Mouse (Mus musculus) heart, postnatal 4 days (tissue): ENCODE data around the gene Tlk1. TPM values are rescaled to one million over a fixed set of nuclear protein-coding genes. Genes with fewer than 3 reads are reported as not detected.

ENCODE experiments used
- DNase-seq: peaks from one replicate; pipeline ENCODE4 v3.0.0; 2021
- total RNA-seq, 2 experiments: library from RNA; stranded (reverse); gene quantifications; 2 replicates each; pipeline ENCODE4 v1.2.3; 2021

Gene Tlk1
- total RNA-seq, 2 experiments from 2014 or later, result 59.7 to 60.1 TPM

- DNase-seq, result no peak
Observed at GRCm38 (mm10) chr2:70682324-70682723, 143.2 kb downstream of the Tlk1 start.

GRCm38 (mm10) chr2:70673445-70674126 is 151.9 kb downstream of the Tlk1 start:
- no peak for DNase-seq

DNA sequence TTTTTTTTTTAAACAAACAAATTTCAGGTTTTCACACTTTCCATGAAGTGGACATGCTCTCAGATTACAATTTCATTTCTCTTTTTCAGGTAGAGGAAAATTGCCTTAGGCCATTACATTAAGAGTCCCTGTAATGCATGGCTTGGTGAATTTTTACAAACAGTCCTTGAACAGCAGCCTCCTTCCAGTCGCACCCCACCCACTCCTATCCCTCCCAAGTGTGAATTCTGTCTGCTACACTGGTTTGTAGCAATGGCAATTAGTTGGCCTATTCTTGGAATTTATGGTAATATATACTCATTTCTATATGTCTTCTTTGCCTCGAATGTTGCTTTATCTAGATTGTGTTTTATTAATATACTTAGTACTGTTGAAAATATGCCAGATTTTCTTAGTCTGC is 153.1 kb downstream of the Tlk1 start:
- DNase-seq, result no peak

DNA sequence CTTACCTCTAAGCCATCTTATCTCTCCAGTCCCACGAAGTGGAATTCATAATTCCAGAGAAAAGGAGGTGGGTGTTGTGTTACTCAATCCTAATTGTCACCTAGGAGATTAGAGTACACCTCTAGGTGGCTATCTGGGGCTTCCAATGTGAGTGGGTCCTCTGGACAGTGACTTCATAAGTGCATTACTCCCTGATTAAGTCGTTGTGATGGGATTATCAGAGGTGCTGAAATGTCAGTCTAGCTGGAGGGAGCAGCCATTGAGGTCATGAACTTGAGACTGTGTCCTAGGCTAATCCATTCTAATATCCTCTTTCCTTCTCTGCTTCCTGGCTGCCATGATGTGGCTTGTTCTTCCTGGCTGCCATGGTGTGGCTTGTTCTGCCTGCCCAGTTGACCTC is 155.6 kb downstream of the Tlk1 start:
- no peak for DNase-seq

DNA sequence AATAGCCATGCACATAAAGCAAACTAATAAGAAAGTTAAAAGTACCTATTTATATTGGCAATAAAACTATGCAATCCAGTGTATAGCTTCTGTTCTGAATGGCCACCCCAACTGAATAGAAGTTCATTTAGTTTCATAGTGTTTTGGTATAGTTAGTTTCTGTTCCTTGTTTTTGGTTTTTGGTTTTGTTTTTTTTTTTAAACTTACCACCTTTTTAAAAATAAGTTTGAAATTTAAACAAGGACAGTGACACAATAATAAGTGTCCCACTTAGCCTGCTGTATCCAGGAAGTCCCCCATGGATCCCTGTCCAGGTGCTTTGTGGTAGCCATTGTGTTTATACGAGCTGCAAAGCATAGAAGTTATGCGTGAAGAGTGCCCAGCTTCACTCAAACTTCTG is 156.3 kb downstream of the Tlk1 start:
- no peak for DNase-seq

- no peak for DNase-seq
Observed at GRCm38 (mm10) chr2:70667016-70667415, 158.5 kb downstream of the Tlk1 start.

- no peak for DNase-seq
Observed at GRCm38 (mm10) chr2:70663764-70664163, 161.8 kb downstream of the Tlk1 start.

Other genes starting within 250 kb of the Tlk1 start
- 100 to 1,000 TPM; 106 to 111 TPM for gene Gorasp2, start 164.2 kb downstream of the Tlk1 start, total RNA-seq
- gene Gm26558, start 163.6 kb downstream of the Tlk1 start, total RNA-seq, result 1 to 10 TPM in 1 of 2 experiments, under 1 TPM in 1; 0.63 to 1.1 TPM
- 1 to 10 TPM; 5.2 to 7.1 TPM for gene Dcaf17, start 229.6 kb upstream of the Tlk1 start, total RNA-seq
- gene Mettl8, start 229.9 kb upstream of the Tlk1 start, total RNA-seq, result 1 to 10 TPM; 4.4 to 5.7 TPM